Mouse (Mus musculus): Measurements from ENCODE around the gene Serinc1. TPM values are rescaled to one million over a fixed set of nuclear protein-coding genes. Genes with fewer than 3 reads are reported as not detected.

Gene Serinc1
- 421 and 448 TPM in 2 replicates for polyA plus RNA-seq (2015; fragmentation: Nextera tagmentation; extraction: Ambion mirVana)

DNA sequence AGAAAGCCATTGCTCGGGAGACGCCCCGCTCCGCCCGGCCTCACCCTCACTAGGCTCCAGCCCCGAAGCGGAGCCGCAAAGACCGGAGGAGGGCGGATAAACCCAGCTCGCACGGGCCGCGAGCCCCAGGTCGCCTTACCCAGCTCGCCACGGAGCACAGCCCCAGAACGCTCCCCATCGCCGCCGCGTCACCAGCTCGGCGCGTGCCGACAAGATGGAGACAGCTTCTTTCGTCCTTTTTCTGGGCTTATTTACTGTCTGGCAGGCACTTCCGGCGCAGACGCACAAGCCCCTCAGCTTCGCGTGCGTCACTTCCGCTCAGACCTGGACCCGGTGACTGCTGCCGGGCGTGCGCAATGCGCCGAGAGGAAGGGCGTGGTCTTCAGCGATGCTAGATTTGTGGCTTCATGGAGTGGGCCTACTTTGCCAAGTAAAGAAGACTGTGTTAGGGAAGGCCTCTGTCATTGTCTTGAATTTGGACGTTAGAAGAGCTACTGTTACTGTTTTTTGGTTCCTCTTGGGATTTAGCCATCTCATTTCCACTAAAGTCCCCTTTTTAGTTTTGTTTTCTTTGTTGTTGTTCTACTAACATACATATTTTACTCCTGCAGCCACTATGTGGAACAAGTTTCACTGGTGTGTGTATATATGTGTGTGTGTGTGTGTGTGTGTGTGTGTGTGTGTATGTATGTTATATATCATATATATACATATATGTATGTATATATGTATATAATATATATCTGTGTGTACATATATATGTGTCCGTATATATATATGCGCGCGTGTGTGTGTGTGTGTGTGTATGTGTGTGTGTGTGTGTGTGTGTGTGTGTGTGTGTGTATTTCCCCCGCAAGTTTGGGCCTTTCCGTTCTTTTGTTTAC, at the start of gene Serinc1:
Serinc1 (minus strand) TSS at position 313 of the 884 bp plus-strand sequence.
- peaks cover 20% of the 10 kb centered on the region for H3K4me1 ChIP-seq (replicated peaks; ENCODE audit: control insufficient read depth, insufficient read depth, low read length)
- ATAC-seq, result peak; percentile 100
- H3K4me3 ChIP-seq (replicated peaks; ENCODE audit: low read length), result peak within 1 kb of the TSS; percentile 72
- no peaks in the 10 kb centered on the region for H3K36me3 ChIP-seq (ENCODE audit: control insufficient read depth, insufficient read depth)
- H3K27me3 ChIP-seq (replicated peaks; ENCODE audit: control insufficient read depth, insufficient read depth, low read length), result peaks cover 7% of the 10 kb centered on the region
- 12% methylated on average over 49 of the region's 49 CpGs for WGBS
- peak within 1 kb of the TSS; percentile 97 for H3K27ac ChIP-seq (ENCODE audit: low read length)
- peak within 1 kb of the TSS; percentile 89 for H3K4me2 ChIP-seq (ENCODE audit: low read length)
- no peaks in the 10 kb centered on the region for H3K9me3 ChIP-seq (ENCODE audit: control insufficient read depth, low read length)
- H3K9ac ChIP-seq (replicated peaks; ENCODE audit: low read depth, low read length), result peak within 1 kb of the TSS; percentile 90

GRCm38 (mm10) chr10:57576721-57577120, 44.4 kb upstream of the Serinc1 start:
- WGBS, result 52% methylated on average over 2 of the region's 2 CpGs
- Histone ChIP-seq H3K4me1 (replicated peaks; ENCODE audit: control insufficient read depth, insufficient read depth, low read length) (peaks cover 3% of the 10 kb centered on the region), H3K4me3 (replicated peaks; ENCODE audit: low read length) (no peak overlapping the region), H3K9me3 (ENCODE audit: control insufficient read depth, low read length) (no peaks in the 10 kb centered on the region), H3K27ac (ENCODE audit: low read length) (no peak overlapping the region), H3K36me3 (ENCODE audit: control insufficient read depth, insufficient read depth) (no peaks in the 10 kb centered on the region), H3K27me3 (replicated peaks; ENCODE audit: control insufficient read depth, insufficient read depth, low read length) (no peaks in the 10 kb centered on the region; the same call in 1 of the 2 replicates), H3K9ac (replicated peaks; ENCODE audit: low read depth, low read length) (no peak overlapping the region), H3K4me2 (ENCODE audit: low read length) (no peak overlapping the region)
- no peak for ATAC-seq

DNA sequence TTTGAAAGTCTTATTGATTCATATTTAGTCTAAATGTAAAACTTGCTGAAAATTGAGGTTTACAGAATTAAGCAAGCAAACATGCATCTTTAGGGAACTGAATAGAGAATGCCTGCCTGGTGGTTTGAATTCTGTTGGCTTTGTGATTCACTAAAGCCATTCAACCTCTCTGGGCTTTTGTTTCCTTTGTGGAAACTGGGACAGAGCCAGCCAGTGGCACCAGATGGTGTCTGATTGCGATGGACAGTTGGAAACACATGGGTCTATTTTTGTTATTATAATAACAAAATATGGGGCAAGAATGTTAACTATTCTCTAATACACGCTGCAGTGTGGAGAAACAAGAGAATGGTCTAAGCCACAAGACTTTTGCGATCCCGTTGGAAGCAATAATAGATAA, 39.8 kb upstream of the Serinc1 start:
- no peaks in the 10 kb centered on the region; the same call in 1 of the 2 replicates for H3K27me3 ChIP-seq (replicated peaks; ENCODE audit: control insufficient read depth, insufficient read depth, low read length)
- no peak overlapping the region for H3K27ac ChIP-seq (ENCODE audit: low read length)
- peak; percentile 78 for ATAC-seq
- H3K4me3 ChIP-seq (replicated peaks; ENCODE audit: low read length), result no peak overlapping the region
- 6% methylated on average over 4 of the region's 4 CpGs for WGBS
- H3K4me2 ChIP-seq (ENCODE audit: low read length), result peak overlapping the region; percentile 17; the same call in 1 of the 2 replicates
- H3K9ac ChIP-seq (replicated peaks; ENCODE audit: low read depth, low read length), result no peak overlapping the region
- no peaks in the 10 kb centered on the region for H3K36me3 ChIP-seq (ENCODE audit: control insufficient read depth, insufficient read depth)
- H3K4me1 ChIP-seq (replicated peaks; ENCODE audit: control insufficient read depth, insufficient read depth, low read length), result peaks cover 3% of the 10 kb centered on the region
- H3K9me3 ChIP-seq (ENCODE audit: control insufficient read depth, low read length), result no peaks in the 10 kb centered on the region

DNA sequence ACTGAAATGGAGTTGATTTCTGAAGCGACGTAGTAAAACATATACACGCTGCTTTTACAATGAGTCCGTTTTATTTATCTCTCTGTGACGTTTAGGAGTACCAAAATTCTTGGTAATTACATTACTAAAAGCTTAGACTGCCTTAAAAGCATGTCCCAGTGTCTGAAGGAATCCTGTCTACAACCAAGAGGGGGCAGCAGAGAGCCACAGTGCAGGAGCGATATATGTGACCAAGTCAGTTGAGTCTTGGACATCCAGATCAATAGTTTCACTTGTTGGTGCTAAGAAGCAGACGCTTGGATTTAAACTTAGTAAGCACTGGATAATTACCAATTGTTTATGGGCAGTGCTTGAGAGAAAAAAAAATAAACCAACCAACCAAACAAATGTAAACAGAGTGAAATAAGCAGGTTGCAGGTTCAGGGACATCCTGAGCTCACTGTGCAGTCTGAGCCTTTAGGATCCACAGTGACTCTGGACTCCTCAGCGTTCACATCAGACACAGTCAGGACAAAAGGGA, 38.9 kb upstream of the Serinc1 start:
- Histone ChIP-seq H3K4me2 (ENCODE audit: low read length) (no peak overlapping the region), H3K9me3 (ENCODE audit: control insufficient read depth, low read length) (no peaks in the 10 kb centered on the region), H3K4me3 (replicated peaks; ENCODE audit: low read length) (no peak overlapping the region), H3K27ac (ENCODE audit: low read length) (no peak overlapping the region), H3K36me3 (ENCODE audit: control insufficient read depth, insufficient read depth) (no peaks in the 10 kb centered on the region), H3K9ac (replicated peaks; ENCODE audit: low read depth, low read length) (no peak overlapping the region), H3K4me1 (replicated peaks; ENCODE audit: control insufficient read depth, insufficient read depth, low read length) (peaks cover 3% of the 10 kb centered on the region), H3K27me3 (replicated peaks; ENCODE audit: control insufficient read depth, insufficient read depth, low read length) (no peaks in the 10 kb centered on the region; the same call in 1 of the 2 replicates)
- 41% methylated on average over 8 of the region's 8 CpGs for WGBS
- ATAC-seq, result no peak

GRCm38 (mm10) chr10:57569023-57569931, 36.9 kb upstream of the Serinc1 start:
- H3K9ac ChIP-seq (replicated peaks; ENCODE audit: low read depth, low read length), result peak overlapping the region; percentile 41; the same call in 1 of the 2 replicates
- peak overlapping the region; percentile 32 for H3K4me2 ChIP-seq (ENCODE audit: low read length)
- H3K4me3 ChIP-seq (replicated peaks; ENCODE audit: low read length), result no peak overlapping the region
- no peaks in the 10 kb centered on the region for H3K9me3 ChIP-seq (ENCODE audit: control insufficient read depth, low read length)
- H3K36me3 ChIP-seq (ENCODE audit: control insufficient read depth, insufficient read depth), result no peaks in the 10 kb centered on the region
- H3K27me3 ChIP-seq (replicated peaks; ENCODE audit: control insufficient read depth, insufficient read depth, low read length), result no peaks in the 10 kb centered on the region
- 25% methylated on average over 13 of the region's 13 CpGs for WGBS
- no peak overlapping the region for H3K27ac ChIP-seq (ENCODE audit: low read length)
- peaks cover 3% of the 10 kb centered on the region for H3K4me1 ChIP-seq (replicated peaks; ENCODE audit: control insufficient read depth, insufficient read depth, low read length)
- peak; percentile 75 for ATAC-seq

GRCm38 (mm10) chr10:57566221-57566620, 33.9 kb upstream of the Serinc1 start:
- Histone ChIP-seq H3K9ac (replicated peaks; ENCODE audit: low read depth, low read length) (no peak overlapping the region), H3K4me3 (replicated peaks; ENCODE audit: low read length) (no peak overlapping the region), H3K36me3 (ENCODE audit: control insufficient read depth, insufficient read depth) (no peaks in the 10 kb centered on the region), H3K9me3 (ENCODE audit: control insufficient read depth, low read length) (no peaks in the 10 kb centered on the region), H3K4me2 (ENCODE audit: low read length) (no peak overlapping the region), H3K27ac (ENCODE audit: low read length) (no peak overlapping the region), H3K4me1 (replicated peaks; ENCODE audit: control insufficient read depth, insufficient read depth, low read length) (no peaks in the 10 kb centered on the region; the same call in 1 of the 2 replicates), H3K27me3 (replicated peaks; ENCODE audit: control insufficient read depth, insufficient read depth, low read length) (no peaks in the 10 kb centered on the region)
- no peak for ATAC-seq
- 64% methylated on average over 1 of the region's 1 CpGs for WGBS

DNA sequence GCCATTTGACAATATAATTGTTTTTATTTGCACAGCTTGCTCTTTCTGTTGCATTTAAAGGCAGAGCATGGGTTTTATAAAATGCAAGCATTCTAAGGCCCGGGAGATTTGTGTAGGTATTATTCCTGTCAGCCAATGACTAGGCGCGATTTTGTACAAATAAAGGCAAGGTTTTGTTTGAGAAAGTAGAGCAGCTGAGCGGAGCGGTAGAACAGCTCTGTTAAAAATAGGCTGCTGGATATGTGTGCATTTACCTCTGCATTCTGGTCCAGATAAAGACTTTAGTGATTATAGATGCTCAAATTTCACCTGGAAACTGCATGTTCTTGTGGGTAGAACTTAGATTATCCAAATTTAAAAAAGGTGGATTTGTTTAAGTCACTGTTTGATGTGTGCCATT, 25.3 kb upstream of the Serinc1 start:
- no peaks in the 10 kb centered on the region for H3K27me3 ChIP-seq (replicated peaks; ENCODE audit: control insufficient read depth, insufficient read depth, low read length)
- H3K4me2 ChIP-seq (ENCODE audit: low read length), result no peak overlapping the region
- ATAC-seq, result no peak
- no peaks in the 10 kb centered on the region for H3K36me3 ChIP-seq (ENCODE audit: control insufficient read depth, insufficient read depth)
- H3K9ac ChIP-seq (replicated peaks; ENCODE audit: low read depth, low read length), result no peak overlapping the region
- no peaks in the 10 kb centered on the region for H3K4me1 ChIP-seq (replicated peaks; ENCODE audit: control insufficient read depth, insufficient read depth, low read length)
- H3K9me3 ChIP-seq (ENCODE audit: control insufficient read depth, low read length), result no peaks in the 10 kb centered on the region
- H3K4me3 ChIP-seq (replicated peaks; ENCODE audit: low read length), result no peak overlapping the region
- 63% methylated on average over 5 of the region's 5 CpGs for WGBS
- H3K27ac ChIP-seq (ENCODE audit: low read length), result no peak overlapping the region

DNA sequence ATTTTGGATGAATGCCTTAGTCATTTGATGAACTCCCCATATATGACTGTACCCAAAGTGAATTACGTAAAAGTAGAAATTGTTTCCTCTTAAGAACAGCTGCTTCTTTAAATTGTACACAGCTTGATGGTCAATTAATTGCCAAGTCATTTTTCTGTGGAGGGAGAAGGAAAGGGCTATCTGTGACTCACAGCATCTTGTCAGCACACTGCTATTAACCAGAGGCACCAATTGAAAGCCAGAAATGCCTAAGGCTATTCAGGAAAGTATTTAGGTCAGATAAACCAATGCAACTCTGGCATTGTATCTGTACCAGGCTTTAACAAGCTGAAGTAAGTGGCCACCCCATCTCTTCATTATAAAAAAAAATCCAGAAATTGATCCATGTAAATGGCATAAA, 21.4 kb upstream of the Serinc1 start:
- Histone ChIP-seq H3K27me3 (replicated peaks; ENCODE audit: control insufficient read depth, insufficient read depth, low read length) (no peaks in the 10 kb centered on the region), H3K4me1 (replicated peaks; ENCODE audit: control insufficient read depth, insufficient read depth, low read length) (no peaks in the 10 kb centered on the region), H3K27ac (ENCODE audit: low read length) (no peak overlapping the region), H3K4me3 (replicated peaks; ENCODE audit: low read length) (no peak overlapping the region), H3K36me3 (ENCODE audit: control insufficient read depth, insufficient read depth) (no peaks in the 10 kb centered on the region), H3K9ac (replicated peaks; ENCODE audit: low read depth, low read length) (no peak overlapping the region), H3K9me3 (ENCODE audit: control insufficient read depth, low read length) (no peaks in the 10 kb centered on the region), H3K4me2 (ENCODE audit: low read length) (no peak overlapping the region)
- no peak for ATAC-seq
- 88% methylated on average over 1 of the region's 1 CpGs for WGBS

GRCm38 (mm10) chr10:57549631-57550030, 17.3 kb upstream of the Serinc1 start:
- WGBS, result 89% methylated on average over 4 of the region's 4 CpGs
- Histone ChIP-seq H3K27ac (ENCODE audit: low read length) (no peak overlapping the region), H3K4me1 (replicated peaks; ENCODE audit: control insufficient read depth, insufficient read depth, low read length) (no peaks in the 10 kb centered on the region), H3K27me3 (replicated peaks; ENCODE audit: control insufficient read depth, insufficient read depth, low read length) (no peaks in the 10 kb centered on the region), H3K4me3 (replicated peaks; ENCODE audit: low read length) (no peak overlapping the region), H3K36me3 (ENCODE audit: control insufficient read depth, insufficient read depth) (no peaks in the 10 kb centered on the region), H3K9me3 (ENCODE audit: control insufficient read depth, low read length) (no peaks in the 10 kb centered on the region), H3K4me2 (ENCODE audit: low read length) (no peak overlapping the region), H3K9ac (replicated peaks; ENCODE audit: low read depth, low read length) (no peak overlapping the region)
- no peak for ATAC-seq
